Mouse (Mus musculus) embryonic facial prominence, embryonic 12.5 days (tissue): ENCODE results near the gene Hoxa2. TPM values are rescaled to one million over a fixed set of nuclear protein-coding genes. Genes with fewer than 3 reads are reported as not detected.

Experiments
- ATAC-seq: fragments of 200-750 bp; cut with Nextera tagmentation; 2 replicates; pipeline ENCODE4 v1.8.0; 2017; ENCODE audit not compliant: insufficient number of reproducible peaks, insufficient read depth, low FRiP score, low TSS enrichment
- H3K27ac ChIP-seq: fragments of 300-500 bp; sonication (generic); 2 replicates; pipeline ENCODE4 v1.5.1; 2016; ENCODE audit warnings: mild to moderate bottlenecking
- H3K27me3 ChIP-seq: fragments of 300-500 bp; sonication (generic); 2 replicates; pipeline ENCODE4 v1.6.1; 2016; ENCODE audit warnings: mild to moderate bottlenecking, moderate library complexity
- H3K36me3 ChIP-seq: fragments of 300-500 bp; sonication (generic); 2 replicates; pipeline ENCODE4 v1.6.1; 2016; ENCODE audit warnings: mild to moderate bottlenecking
- H3K4me1 ChIP-seq: fragments of 300-500 bp; sonication (generic); 2 replicates; pipeline ENCODE4 v1.6.1; 2016
- H3K4me2 ChIP-seq: fragments of 300-500 bp; sonication (generic); replicated peaks from 2 replicates; pipeline ENCODE4 v1.6.1; 2016; ENCODE audit warnings: mild to moderate bottlenecking, moderate library complexity
- H3K4me3 ChIP-seq: fragments of 300-500 bp; sonication (generic); 2 replicates; pipeline ENCODE4 v1.5.1; 2016; ENCODE audit warnings: mild to moderate bottlenecking
- H3K9ac ChIP-seq: fragments of 300-500 bp; sonication (generic); 2 replicates; pipeline ENCODE4 v1.6.1; 2016; ENCODE audit warnings: mild to moderate bottlenecking, moderate library complexity
- H3K9me3 ChIP-seq: fragments of 300-500 bp; sonication (generic); 2 replicates; pipeline ENCODE4 v1.6.1; 2016; ENCODE audit warnings: mild to moderate bottlenecking, moderate library complexity
- WGBS: fragments of 180-500 bp; shearing (Covaris S2); methylation state at CpG from one replicate; pipeline ENCODE4 v1.1.7; 2016; 5-methylcytosine and 5-hydroxymethylcytosine counted together
- polyA plus RNA-seq: library from polyadenylated mRNA; unstranded; fragments of >200 nt; fragmentation: Nextera tagmentation; extraction: Ambion mirVana; gene quantifications from 2 replicates; pipeline ENCODE4 v1.2.1, GENCODE M21; 2016

Hoxa2 gene
- 15.1 and 18.2 TPM in 2 replicates for polyA plus RNA-seq

- Histone ChIP-seq H3K4me1 (no peaks in the 10 kb centered on the region), H3K4me2 (peak within 1 kb of the TSS; percentile 39), H3K27ac (peak within 1 kb of the TSS; percentile 86), H3K4me3 (peak within 1 kb of the TSS; percentile 36), H3K27me3 (peaks cover 84% of the 10 kb centered on the region), H3K36me3 (no peaks in the 10 kb centered on the region), H3K9me3 (no peaks in the 10 kb centered on the region), H3K9ac (peak within 1 kb of the TSS; percentile 53)
- no peak for ATAC-seq
- 1% methylated on average over 25 of the region's 25 CpGs for WGBS
These were observed at the start of gene Hoxa2 for GRCm38 (mm10) chr6:52164626-52165440. Gene Hoxa2 (minus strand): TSS chr6:52164831.

- no peaks in the 10 kb centered on the region for H3K36me3 ChIP-seq
- WGBS = 6% methylated on average over 5 of the region's 5 CpGs
- peaks cover 5% of the 10 kb centered on the region for H3K4me1 ChIP-seq
- no peak overlapping the region for H3K27ac ChIP-seq
- ATAC-seq = no peak
- no peak overlapping the region for H3K4me3 ChIP-seq
- no peaks in the 10 kb centered on the region for H3K9me3 ChIP-seq
- H3K4me2 ChIP-seq = no peak overlapping the region
- H3K27me3 ChIP-seq = peaks cover 95% of the 10 kb centered on the region
- H3K9ac ChIP-seq = no peak overlapping the region
These were observed 49.6 kb upstream of the Hoxa2 start for GRCm38 (mm10) chr6:52214271-52214670.

GRCm38 (mm10) chr6:52213119-52213986 lies 48.7 kb upstream of the Hoxa2 start, which contains the start of the genes Hoxa3 and Gm28308:
Gene Hoxa3 (minus strand): TSS chr6:52213336.
Gene Gm28308 (minus strand): TSS chr6:52213339.
- peaks cover 5% of the 10 kb centered on the region for H3K4me1 ChIP-seq
- no peaks in the 10 kb centered on the region for H3K36me3 ChIP-seq
- H3K9ac ChIP-seq = no peak within 1 kb of the TSS
- no peak within 1 kb of the TSS for H3K27ac ChIP-seq
- no peaks in the 10 kb centered on the region for H3K9me3 ChIP-seq
- WGBS = 3% methylated on average over 38 of the region's 38 CpGs
- H3K27me3 ChIP-seq = peaks cover 95% of the 10 kb centered on the region
- H3K4me2 ChIP-seq = no peak within 1 kb of the TSS
- H3K4me3 ChIP-seq = no peak within 1 kb of the TSS
- ATAC-seq = no peak

GRCm38 (mm10) chr6:52212556-52213118 lies 48.0 kb upstream of the Hoxa2 start:
- peaks cover 5% of the 10 kb centered on the region for H3K4me1 ChIP-seq

GRCm38 (mm10) chr6:52211961-52212360 lies 47.3 kb upstream of the Hoxa2 start:
- H3K9ac ChIP-seq = no peak overlapping the region
- H3K4me2 ChIP-seq = no peak overlapping the region
- peaks cover 3% of the 10 kb centered on the region for H3K4me1 ChIP-seq
- no peak overlapping the region for H3K4me3 ChIP-seq
- H3K27ac ChIP-seq = no peak overlapping the region
- 3% methylated on average over 13 of the region's 13 CpGs for WGBS
- H3K27me3 ChIP-seq = peaks cover 95% of the 10 kb centered on the region
- no peaks in the 10 kb centered on the region for H3K9me3 ChIP-seq
- no peaks in the 10 kb centered on the region for H3K36me3 ChIP-seq
- ATAC-seq = no peak

More at GRCm38 (mm10) chr6:52212556-52213118, 48.0 kb upstream of the Hoxa2 start:
- Histone ChIP-seq H3K4me2 (no peak overlapping the region), H3K27me3 (peaks cover 95% of the 10 kb centered on the region), H3K4me3 (no peak overlapping the region), H3K27ac (no peak overlapping the region), H3K36me3 (no peaks in the 10 kb centered on the region), H3K9me3 (no peaks in the 10 kb centered on the region), H3K9ac (no peak overlapping the region)
- WGBS = 1% methylated on average over 22 of the region's 22 CpGs
- ATAC-seq = no peak

GRCm38 (mm10) chr6:52211170-52211935 lies 46.7 kb upstream of the Hoxa2 start:
- under 1% methylated on average over 37 of the region's 37 CpGs for WGBS
- Histone ChIP-seq H3K36me3 (no peaks in the 10 kb centered on the region), H3K4me2 (no peak overlapping the region), H3K4me3 (no peak overlapping the region), H3K9me3 (no peaks in the 10 kb centered on the region), H3K4me1 (no peaks in the 10 kb centered on the region), H3K9ac (no peak overlapping the region), H3K27ac (no peak overlapping the region), H3K27me3 (peaks cover 95% of the 10 kb centered on the region)
- ATAC-seq = no peak

GRCm38 (mm10) chr6:52209685-52210046 lies 45.0 kb upstream of the Hoxa2 start:
- Histone ChIP-seq H3K36me3 (no peaks in the 10 kb centered on the region), H3K9me3 (no peaks in the 10 kb centered on the region), H3K4me1 (no peaks in the 10 kb centered on the region), H3K27me3 (peaks cover 95% of the 10 kb centered on the region), H3K4me3 (no peak overlapping the region), H3K27ac (no peak overlapping the region), H3K4me2 (no peak overlapping the region), H3K9ac (no peak overlapping the region)
- no peak for ATAC-seq
- 5% methylated on average over 12 of the region's 12 CpGs for WGBS

- ATAC-seq = no peak
- no peaks in the 10 kb centered on the region for H3K9me3 ChIP-seq
- H3K4me3 ChIP-seq = no peak overlapping the region
These were observed 44.4 kb upstream of the Hoxa2 start for GRCm38 (mm10) chr6:52208868-52209684.

GRCm38 (mm10) chr6:52208072-52208867 lies 43.6 kb upstream of the Hoxa2 start, which contains the start of gene Hoxa6:
Gene Hoxa6 (minus strand): TSS chr6:52208722.
- WGBS = under 1% methylated on average over 47 of the region's 47 CpGs
- no peak for ATAC-seq
- Histone ChIP-seq H3K27me3 (peaks cover 97% of the 10 kb centered on the region), H3K36me3 (no peaks in the 10 kb centered on the region), H3K4me2 (no peak within 1 kb of the TSS), H3K4me3 (no peak within 1 kb of the TSS), H3K4me1 (0 out of 2 replicates have a peak, but pooled peaks cover 9% of the 10 kb centered on the region), H3K27ac (no peak within 1 kb of the TSS), H3K9ac (no peak within 1 kb of the TSS), H3K9me3 (no peaks in the 10 kb centered on the region)

More at GRCm38 (mm10) chr6:52208868-52209684, 44.4 kb upstream of the Hoxa2 start:
- H3K27me3 ChIP-seq = peaks cover 95% of the 10 kb centered on the region
- H3K4me1 ChIP-seq = 0 out of 2 replicates have a peak, but pooled peaks cover 4% of the 10 kb centered on the region
- H3K36me3 ChIP-seq = no peaks in the 10 kb centered on the region
- no peak overlapping the region for H3K27ac ChIP-seq
- no peak overlapping the region for H3K9ac ChIP-seq
- no peak overlapping the region for H3K4me2 ChIP-seq
- 3% methylated on average over 18 of the region's 18 CpGs for WGBS

GRCm38 (mm10) chr6:52207684-52207976 lies 43.0 kb upstream of the Hoxa2 start:
- Histone ChIP-seq H3K27me3 (peaks cover 99% of the 10 kb centered on the region), H3K4me1 (0 out of 2 replicates have a peak, but pooled peaks cover 9% of the 10 kb centered on the region), H3K4me2 (no peak overlapping the region), H3K9ac (no peak overlapping the region), H3K9me3 (no peaks in the 10 kb centered on the region), H3K36me3 (no peaks in the 10 kb centered on the region), H3K27ac (no peak overlapping the region), H3K4me3 (no peak overlapping the region)
- ATAC-seq = no peak
